Mouse (Mus musculus) liver, embryonic 16.5 days (tissue): ENCODE results near the gene Fubp3. TPM values are rescaled to one million over a fixed set of nuclear protein-coding genes. Genes with fewer than 3 reads are reported as not detected.
"Not testable (repeated sequence)": the region's sequence is repeated elsewhere in the genome, so short reads cannot be mapped to it uniquely, and the experiment has no call there.

Experiments
- ATAC-seq: fragments of 200-750 bp; cut with Nextera tagmentation; 2 replicates; pipeline ENCODE4 v1.8.0; 2017; ENCODE audit warnings: low read depth, mild to moderate bottlenecking, moderate number of reproducible peaks, moderate library complexity
- H3K27ac ChIP-seq: fragments of 300-500 bp; sonication (generic); 2 replicates; pipeline ENCODE4 v1.5.1; 2014; ENCODE audit warnings: mild to moderate bottlenecking, low read length
- H3K27me3 ChIP-seq: fragments of 300-500 bp; sonication (generic); 2 replicates; pipeline ENCODE4 v1.6.1; 2014; ENCODE audit warnings: low read depth, low read length, mixed read lengths; ENCODE audit not compliant: control insufficient read depth, insufficient read depth
- H3K36me3 ChIP-seq: fragments of 300-500 bp; sonication (generic); 2 replicates; pipeline ENCODE4 v1.6.1; 2014; ENCODE audit warnings: mild to moderate bottlenecking; ENCODE audit not compliant: control insufficient read depth, insufficient read depth
- H3K4me1 ChIP-seq: fragments of 300-500 bp; sonication (generic); 2 replicates; pipeline ENCODE4 v1.6.1; 2014; ENCODE audit warnings: low read depth, low read length, mixed read lengths; ENCODE audit not compliant: control insufficient read depth
- H3K4me2 ChIP-seq: fragments of 300-500 bp; sonication (generic); 2 replicates; pipeline ENCODE4 v1.6.1; 2014; ENCODE audit warnings: low read depth, low read length, mixed read lengths
- H3K4me3 ChIP-seq: fragments of 300-500 bp; sonication (generic); 2 replicates; pipeline ENCODE4 v1.5.1; 2014; ENCODE audit warnings: low read depth, mild to moderate bottlenecking, low read length
- H3K9ac ChIP-seq: fragments of 300-500 bp; sonication (generic); 2 replicates; pipeline ENCODE4 v1.6.1; 2014; ENCODE audit warnings: low read depth, low read length
- H3K9me3 ChIP-seq: fragments of 300-500 bp; sonication (generic); replicated peaks from 2 replicates; pipeline ENCODE4 v1.6.1; 2016; ENCODE audit warnings: low read length; ENCODE audit not compliant: control insufficient read depth
- WGBS: fragments of 180-500 bp; shearing (Covaris S2); extraction: QIAGEN DNeasy Blood & Tissue Kit; methylation state at CpG from one replicate; pipeline ENCODE4 v1.1.7; 2014; ENCODE audit not compliant: insufficient replicate concordance; 5-methylcytosine and 5-hydroxymethylcytosine counted together
- polyA plus RNA-seq: library from polyadenylated mRNA; unstranded; fragments of >200 nt; fragmentation: Nextera tagmentation; extraction: Ambion mirVana; gene quantifications from 2 replicates; pipeline ENCODE4 v1.2.1, GENCODE M21; 2015

Fubp3 gene
- polyA plus RNA-seq, 1 experiment from 2014 or later: 15.1 TPM

GRCm38 (mm10) chr2:31551351-31551750 is 21.1 kb upstream of the Fubp3 start:
- not testable (repeated sequence) for H3K4me2 ChIP-seq, H3K9ac ChIP-seq, H3K27me3 ChIP-seq, H3K9me3 ChIP-seq, H3K27ac ChIP-seq, ATAC-seq, H3K4me3 ChIP-seq, H3K36me3 ChIP-seq, H3K4me1 ChIP-seq
- WGBS: 56% methylated on average over 1 of the region's 3 CpGs

- ATAC-seq: no peak
- no peaks in the 10 kb centered on the region for H3K27me3 ChIP-seq
- H3K4me1 ChIP-seq: no peaks in the 10 kb centered on the region
- H3K4me2 ChIP-seq: no peak overlapping the region
- H3K9ac ChIP-seq: no peak overlapping the region
- no peaks in the 10 kb centered on the region for H3K9me3 ChIP-seq
- WGBS: 79% methylated on average over 10 of the region's 10 CpGs
- no peak overlapping the region for H3K27ac ChIP-seq
- no peak overlapping the region for H3K4me3 ChIP-seq
- H3K36me3 ChIP-seq: no peaks in the 10 kb centered on the region
These were observed 20.5 kb upstream of the Fubp3 start for GRCm38 (mm10) chr2:31551971-31552370.

GRCm38 (mm10) chr2:31554619-31555018 is 17.8 kb upstream of the Fubp3 start:
- Histone ChIP-seq H3K27ac (no peak overlapping the region), H3K4me1 (no peaks in the 10 kb centered on the region), H3K27me3 (no peaks in the 10 kb centered on the region), H3K4me3 (no peak overlapping the region), H3K4me2 (no peak overlapping the region), H3K36me3 (no peaks in the 10 kb centered on the region), H3K9ac (no peak overlapping the region), H3K9me3 (no peaks in the 10 kb centered on the region)
- 57% methylated on average over 5 of the region's 5 CpGs for WGBS
- no peak for ATAC-seq

GRCm38 (mm10) chr2:31572915-31573635 is 624 bp downstream of the Fubp3 start:
- H3K36me3 ChIP-seq: 0 out of 2 replicates have a peak, but pooled peaks cover 2% of the 10 kb centered on the region
- H3K27ac ChIP-seq: peak overlapping the region; percentile 63
- H3K27me3 ChIP-seq: no peaks in the 10 kb centered on the region
- peak overlapping the region; percentile 88 for H3K4me3 ChIP-seq
- H3K4me1 ChIP-seq: peaks cover 6% of the 10 kb centered on the region
- H3K4me2 ChIP-seq: peak overlapping the region; percentile 75
- ATAC-seq: peak; percentile 20
- H3K9ac ChIP-seq: peak overlapping the region; percentile 88
- WGBS: 1% methylated on average over 41 of the region's 41 CpGs
- no peaks in the 10 kb centered on the region for H3K9me3 ChIP-seq

- no peak overlapping the region for H3K4me3 ChIP-seq
- no peak overlapping the region for H3K9ac ChIP-seq
- H3K27me3 ChIP-seq: no peaks in the 10 kb centered on the region
- no peaks in the 10 kb centered on the region for H3K9me3 ChIP-seq
- no peak overlapping the region for H3K27ac ChIP-seq
- H3K36me3 ChIP-seq: no peaks in the 10 kb centered on the region
- no peaks in the 10 kb centered on the region; the same call in 1 of the 2 replicates for H3K4me1 ChIP-seq
- ATAC-seq: no peak
- no peak overlapping the region for H3K4me2 ChIP-seq
- WGBS: 66% methylated on average over 2 of the region's 2 CpGs
These were observed 9.2 kb downstream of the Fubp3 start for GRCm38 (mm10) chr2:31581617-31582016.

- Histone ChIP-seq H3K4me3 (no peak overlapping the region), H3K4me1 (peaks cover 3% of the 10 kb centered on the region; the same call in 1 of the 2 replicates), H3K36me3 (peaks cover 12% of the 10 kb centered on the region), H3K27ac (no peak overlapping the region), H3K9ac (no peak overlapping the region), H3K9me3 (no peaks in the 10 kb centered on the region), H3K4me2 (no peak overlapping the region), H3K27me3 (no peaks in the 10 kb centered on the region)
- WGBS: 77% methylated on average over 9 of the region's 9 CpGs
- no peak for ATAC-seq
These were observed 19.5 kb downstream of the Fubp3 start for GRCm38 (mm10) chr2:31591799-31592484.

- Histone ChIP-seq H3K4me2 (no peak overlapping the region), H3K4me1 (peaks cover 12% of the 10 kb centered on the region), H3K9ac (no peak overlapping the region), H3K4me3 (no peak overlapping the region), H3K27ac (0 out of 2 replicates have a peak overlapping the region, but pooled peaks have one; percentile 27), H3K9me3 (no peaks in the 10 kb centered on the region), H3K27me3 (no peaks in the 10 kb centered on the region), H3K36me3 (peaks cover 22% of the 10 kb centered on the region)
- ATAC-seq: peak; percentile 67
- WGBS: 30% methylated on average over 1 of the region's 1 CpGs
These were observed 35.1 kb downstream of the Fubp3 start for GRCm38 (mm10) chr2:31607555-31607954.

GRCm38 (mm10) chr2:31609859-31610261 is 37.4 kb downstream of the Fubp3 start:
- Histone ChIP-seq H3K4me1 (peaks cover 12% of the 10 kb centered on the region), H3K4me3 (no peak overlapping the region), H3K27ac (no peak overlapping the region), H3K27me3 (no peaks in the 10 kb centered on the region), H3K9me3 (no peaks in the 10 kb centered on the region), H3K9ac (no peak overlapping the region), H3K4me2 (no peak overlapping the region), H3K36me3 (peaks cover 25% of the 10 kb centered on the region)
- ATAC-seq: no peak
- 47% methylated on average over 7 of the region's 7 CpGs for WGBS

- Histone ChIP-seq H3K4me1 (peaks cover 12% of the 10 kb centered on the region), H3K27me3 (no peaks in the 10 kb centered on the region), H3K9me3 (no peaks in the 10 kb centered on the region), H3K4me2 (no peak overlapping the region), H3K36me3 (peaks cover 24% of the 10 kb centered on the region), H3K27ac (no peak overlapping the region), H3K4me3 (no peak overlapping the region), H3K9ac (no peak overlapping the region)
- WGBS: 65% methylated on average over 4 of the region's 4 CpGs
- ATAC-seq: no peak
These were observed 38.5 kb downstream of the Fubp3 start for GRCm38 (mm10) chr2:31610922-31611321.
